Mouse (Mus musculus): Measurements from ENCODE around the gene Vmn2r121. TPM values are rescaled to one million over a fixed set of nuclear protein-coding genes. Genes with fewer than 3 reads are reported as not detected.

Vmn2r121 gene
- not detected for polyA plus RNA-seq (2014; fragmentation: Illumina TruSeq; extraction: RNeasy Lipid Tissue Mini Kit (QIAGEN cat#74804); ENCODE audit: low read depth, low replicate concordance)

DNA sequence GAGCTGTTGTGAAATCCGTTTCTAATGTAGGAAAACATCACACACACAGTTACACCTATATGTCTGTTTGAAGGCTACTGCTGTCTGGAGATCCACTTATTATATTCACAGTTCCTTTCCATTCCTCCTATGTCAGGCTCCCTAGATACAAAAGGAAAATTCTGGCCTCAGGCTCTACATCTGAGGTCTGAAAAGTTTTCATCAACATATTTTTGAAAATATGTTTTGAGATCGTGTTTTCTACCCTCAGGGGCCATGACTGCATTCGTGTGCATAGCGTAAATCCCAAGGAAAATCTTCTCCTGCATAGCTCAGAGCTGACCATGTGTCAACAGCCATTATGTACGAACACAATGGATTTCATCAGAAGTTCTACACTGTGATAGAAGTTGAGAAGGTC lies at the start of gene Vmn2r121:
Gene Vmn2r121 (minus strand): TSS at position 101 of the 400 bp plus-strand sequence.

Data from sigmoid colon, adult 10 weeks (tissue).